Mouse (Mus musculus) lung, postnatal 0 days (tissue): ENCODE measurements at regions not wholly inside any gene's neighbourhood (a gene's known extent, or its start where the extent isn't known, plus 50 kb on each side); places are given as distances from the start of the nearest gene placed in this dataset.

Experiments
- CTCF ChIP-seq: IDR thresholded peaks from 2 replicates; pipeline ENCODE4 v1.5.1; 2016; ENCODE audit warnings: antibody characterized with exemption, mild to moderate bottlenecking
- EP300 ChIP-seq: IDR thresholded peaks from 2 replicates; pipeline ENCODE4 v1.6.1; 2016; ENCODE audit warnings: antibody characterized with exemption, mild to moderate bottlenecking, control low read depth

DNA sequence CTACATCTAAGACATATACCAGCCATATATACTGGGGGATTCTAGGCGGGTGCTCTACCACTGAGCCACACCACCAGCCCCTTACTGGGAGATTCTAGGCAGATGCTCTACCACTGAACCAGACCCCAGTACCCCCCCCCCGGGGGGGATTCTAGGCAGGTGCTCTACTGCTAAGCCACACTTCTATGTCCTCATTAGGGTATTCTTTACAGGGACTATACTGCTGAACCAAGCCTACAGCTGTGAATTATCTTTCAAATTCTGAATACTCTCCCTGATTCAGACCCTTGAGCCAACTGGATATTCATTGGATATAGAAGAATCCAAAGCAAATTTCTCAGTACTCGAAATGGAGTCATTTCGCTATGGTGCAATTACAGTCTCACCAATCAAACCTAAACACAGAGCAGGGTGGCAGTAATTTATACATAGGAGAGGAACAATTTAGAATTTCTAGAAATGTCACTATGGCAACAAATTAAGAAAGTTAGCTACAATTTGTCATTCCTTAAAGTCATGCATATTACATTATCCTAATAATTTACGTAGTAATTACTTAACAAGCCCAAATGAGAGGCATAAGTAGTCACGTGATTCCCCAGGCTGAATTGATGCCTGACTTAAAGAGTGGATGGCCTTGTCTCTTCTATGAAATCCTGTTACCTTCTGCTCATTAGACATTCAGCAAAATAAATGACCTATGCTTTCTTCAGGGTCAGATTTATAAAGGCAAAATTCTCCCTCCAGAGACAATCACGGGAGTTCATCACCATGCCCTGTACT lies 436.8 kb upstream of the Castor2 start:
- no peak for TF ChIP-seq CTCF
- no peak for TF ChIP-seq EP300
